ENCODE assay signal across 8 mouse cellular contexts in the genomic region with DNA sequence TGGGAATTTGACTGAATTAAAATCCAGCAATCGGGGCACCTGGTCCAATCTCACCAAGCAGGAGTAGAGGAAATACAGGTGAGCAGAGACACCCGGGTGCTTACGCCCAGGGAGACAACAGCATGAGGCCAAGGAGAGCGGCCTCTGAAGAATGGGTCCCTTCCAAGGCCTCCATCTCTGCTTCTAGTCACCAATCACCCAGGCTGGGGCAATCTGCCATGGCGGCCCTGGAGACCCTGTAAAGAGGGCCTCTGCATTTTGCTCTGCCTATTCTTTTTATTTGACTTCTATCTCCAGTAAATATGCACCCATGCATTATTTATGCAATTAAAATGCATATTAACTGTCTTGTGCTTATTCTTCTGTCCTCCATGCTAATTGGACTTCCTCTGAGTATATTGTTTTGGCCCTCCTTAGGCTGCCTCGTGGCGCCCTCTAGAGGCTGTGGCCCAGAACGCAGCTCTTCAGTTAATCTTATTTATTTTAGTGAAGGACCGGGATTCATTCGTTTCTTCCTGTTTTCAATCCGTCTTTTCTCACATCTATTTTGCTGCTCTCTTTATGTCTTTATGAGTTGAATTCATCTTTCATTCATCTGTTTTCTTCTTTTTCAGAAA. TPM values are rescaled to one million over a fixed set of nuclear protein-coding genes. Genes with fewer than 3 reads are reported as not detected.
DNase-seq lines count a peak whose midpoint lies in the region; ATAC-seq and TF ChIP-seq lines count a peak whose summit lies in the region.
"Had no signal": no experiment of that assay in that cellular context is flagged by ENCODE, and none has a peak within 500 bp of the region (broad histone marks: within the 10 kb centered on the region; RNA-seq: fewer than 3 reads in every experiment).

No protein-coding gene starts in this region.

- H3K27me3 ChIP-seq in testis, adult 2 months (ENCODE audit: control insufficient read depth, insufficient read depth, low read length) = no peaks in the 10 kb centered on the region
- H3K27me3 ChIP-seq in embryonic facial prominence, embryonic 11.5 days (ENCODE audit: control insufficient read depth, insufficient read depth, low read length) = no peaks in the 10 kb centered on the region
- no peaks in the 10 kb centered on the region for H3K27me3 ChIP-seq in hindbrain, postnatal 0 days (ENCODE audit: insufficient read depth, low read length)
- H3K27me3 ChIP-seq in lung, embryonic 14.5 days (ENCODE audit: insufficient read depth, low read length) = no peaks in the 10 kb centered on the region

- no peak for ATAC-seq in embryonic facial prominence, embryonic 11.5 days (replicated peaks; ENCODE audit: insufficient number of reproducible peaks, low FRiP score, low TSS enrichment, low read depth)
- ATAC-seq in hindbrain, postnatal 0 days = peak; percentile 69
- ATAC-seq in lung, embryonic 14.5 days (ENCODE audit: insufficient read depth) = no peak; the same call in 1 of the 2 replicates

- no peaks in the 10 kb centered on the region for H3K9me3 ChIP-seq in embryonic facial prominence, embryonic 11.5 days (replicated peaks; ENCODE audit: control insufficient read depth, low read length)
- H3K9me3 ChIP-seq in hindbrain, postnatal 0 days (ENCODE audit: low read length) = no peaks in the 10 kb centered on the region
- H3K9me3 ChIP-seq in lung, embryonic 14.5 days (ENCODE audit: low read depth, low read length) = no peaks in the 10 kb centered on the region
- H3K9me3 ChIP-seq: heart, embryonic 13.5 days had no signal

- TF ChIP-seq CTCF in testis, adult 2 months (IDR thresholded peaks at IDR 0.05; ENCODE audit: control insufficient read depth, insufficient read depth, insufficient replicate concordance, low read depth, low read length) = peak; percentile 86; the same call in 1 of the 2 replicates
- TF ChIP-seq CTCF in hindbrain, postnatal 0 days (IDR thresholded peaks at IDR 0.05; ENCODE audit: low read depth) = peak; percentile 94
- TF ChIP-seq CTCF in lung, embryonic 14.5 days (IDR thresholded peaks at IDR 0.05; ENCODE audit: low read depth) = peak; percentile 91

- H3K36me3 ChIP-seq in testis, adult 2 months (ENCODE audit: control insufficient read depth, insufficient read depth, low read length) = no peaks in the 10 kb centered on the region
- H3K36me3 ChIP-seq in embryonic facial prominence, embryonic 11.5 days (replicated peaks; ENCODE audit: control insufficient read depth, insufficient read depth, low read depth, low read length) = no peaks in the 10 kb centered on the region
- no peaks in the 10 kb centered on the region for H3K36me3 ChIP-seq in hindbrain, postnatal 0 days (ENCODE audit: insufficient read depth, low read length)
- H3K36me3 ChIP-seq in lung, embryonic 14.5 days (ENCODE audit: insufficient read depth) = no peaks in the 10 kb centered on the region
- H3K36me3 ChIP-seq: heart, embryonic 13.5 days had no signal

- H3K27ac ChIP-seq in testis, adult 2 months (ENCODE audit: control insufficient read depth, insufficient read depth, low read depth, low read length) = no peak overlapping the region
- no peak overlapping the region for H3K27ac ChIP-seq in embryonic facial prominence, embryonic 11.5 days (replicated peaks; ENCODE audit: low read depth, low read length)
- no peak overlapping the region for H3K27ac ChIP-seq in hindbrain, postnatal 0 days
- no peak overlapping the region for H3K27ac ChIP-seq in lung, embryonic 14.5 days (ENCODE audit: low read depth)
- H3K27ac ChIP-seq: heart, embryonic 13.5 days had no signal

- H3K4me1 ChIP-seq in testis, adult 2 months (ENCODE audit: control insufficient read depth, insufficient read depth, low read length) = peaks cover 3% of the 10 kb centered on the region; the same call in 1 of the 2 replicates
- no peaks in the 10 kb centered on the region for H3K4me1 ChIP-seq in embryonic facial prominence, embryonic 11.5 days (ENCODE audit: control insufficient read depth, insufficient read depth, low read length)
- no peaks in the 10 kb centered on the region for H3K4me1 ChIP-seq in hindbrain, postnatal 0 days (ENCODE audit: insufficient read depth, low read length)
- no peaks in the 10 kb centered on the region for H3K4me1 ChIP-seq in lung, embryonic 14.5 days (ENCODE audit: insufficient read depth)
- H3K4me1 ChIP-seq: heart, embryonic 13.5 days had no signal

- no peak for DNase-seq in testis, postnatal 14 days (ENCODE audit: low spot score)
- DNase-seq in adipocyte (ENCODE audit: low spot score) = peak; percentile 62
- DNase-seq in embryonic facial prominence, embryonic 11.5 days (ENCODE audit: low spot score) = peak; percentile 75
- peak; percentile 83 for DNase-seq in hindbrain, postnatal 0 days (ENCODE audit: low spot score)
- DNase-seq in lung, embryonic 14.5 days = peak; percentile 90
- peak; percentile 72 for DNase-seq in right cerebral cortex, adult 2 months (ENCODE audit: low spot score in 2 of 2)

- WGBS in embryonic facial prominence, embryonic 11.5 days = 40% methylated on average over 11 of the region's 11 CpGs
- WGBS in hindbrain, postnatal 0 days = 28% methylated on average over 11 of the region's 11 CpGs
- 38% methylated on average over 11 of the region's 11 CpGs for WGBS in lung, embryonic 14.5 days

- no peak overlapping the region for H3K4me2 ChIP-seq in embryonic facial prominence, embryonic 11.5 days (ENCODE audit: low read depth, low read length)
- H3K4me2 ChIP-seq in hindbrain, postnatal 0 days (ENCODE audit: low read depth, low read length) = no peak overlapping the region
- H3K4me2 ChIP-seq in lung, embryonic 14.5 days = no peak overlapping the region
- H3K4me2 ChIP-seq: heart, embryonic 13.5 days had no signal

- no peak overlapping the region for H3K9ac ChIP-seq in embryonic facial prominence, embryonic 11.5 days (replicated peaks; ENCODE audit: low read length)
- H3K9ac ChIP-seq in hindbrain, postnatal 0 days (replicated peaks; ENCODE audit: low read length) = no peak overlapping the region
- H3K9ac ChIP-seq in lung, embryonic 14.5 days = no peak overlapping the region
- H3K9ac ChIP-seq: heart, embryonic 13.5 days had no signal

- H3K4me3 ChIP-seq in testis, adult 2 months (ENCODE audit: control insufficient read depth, low read depth, low read length) = no peak overlapping the region
- H3K4me3 ChIP-seq in embryonic facial prominence, embryonic 11.5 days (ENCODE audit: low read depth, low read length) = no peak overlapping the region
- no peak overlapping the region for H3K4me3 ChIP-seq in hindbrain, postnatal 0 days (ENCODE audit: low read length)
- H3K4me3 ChIP-seq in lung, embryonic 14.5 days (ENCODE audit: low read depth, low read length) = no peak overlapping the region
- H3K4me3 ChIP-seq: heart, embryonic 13.5 days had no signal

- no peak for TF ChIP-seq POLR2A in testis, adult 2 months (IDR thresholded peaks at IDR 0.05; ENCODE audit: control insufficient read depth, low read depth, low read length)

RNA-seq across cellular contexts. Expression of gene Lbp, which starts 33.8 kb away (rescaled TPM):
- polyA plus RNA-seq in testis, adult 2 months (2012; rRNA removed) = 14.9 and 17.2 TPM in 2 replicates
- polyA plus RNA-seq in embryonic facial prominence, embryonic 11.5 days (2014; fragmentation: Nextera tagmentation; extraction: Ambion mirVana) = 3.8 and 4.6 TPM in 2 replicates
- total RNA-seq in hindbrain, postnatal 0 days (2014; rRNA removed) = 6.0 and 10.4 TPM in 2 replicates
- 10.3 and 13.2 TPM in 2 replicates for polyA plus RNA-seq in hindbrain, postnatal 0 days (2015; fragmentation: Nextera tagmentation; extraction: Ambion mirVana)
- polyA plus RNA-seq in lung, embryonic 14.5 days (2014; fragmentation: Nextera tagmentation; extraction: Ambion mirVana) = 8.3 and 9.9 TPM in 2 replicates

RNA-seq across cellular contexts. Expression of gene Snhg11, which starts 35.4 kb away (rescaled TPM):
- polyA plus RNA-seq in testis, adult 2 months (2012; rRNA removed) = 2.4 and 3.4 TPM in 2 replicates
- 6.9 and 8.0 TPM in 2 replicates for polyA plus RNA-seq in embryonic facial prominence, embryonic 11.5 days (2014; fragmentation: Nextera tagmentation; extraction: Ambion mirVana)
- total RNA-seq in hindbrain, postnatal 0 days (2014; rRNA removed) = 134 and 169 TPM in 2 replicates
- polyA plus RNA-seq in hindbrain, postnatal 0 days (2015; fragmentation: Nextera tagmentation; extraction: Ambion mirVana) = 521 and 663 TPM in 2 replicates
- 0.96 and 1.7 TPM in 2 replicates for polyA plus RNA-seq in lung, embryonic 14.5 days (2014; fragmentation: Nextera tagmentation; extraction: Ambion mirVana)

Comparison
In these comparisons a context has a peak if more than half of its experiments do, and no peak if none do; other contexts are left out.
1. RNA of gene Snhg11, which starts 35.4 kb away (polyA plus RNA-seq): 521 to 663 TPM in hindbrain, postnatal 0 days; 6.9 to 8.0 TPM in embryonic facial prominence, embryonic 11.5 days, 2.4 to 3.4 TPM in testis, adult 2 months and 0.96 to 1.7 TPM in lung, embryonic 14.5 days; every median in the first group is over 10 times any median in the second.
2. Peak in every context shown above with its lines, with median percentiles within 50 percentile points of each other: CTCF ChIP-seq.